Mouse (Mus musculus): ENCODE results near the gene B4galt5.

DNA sequence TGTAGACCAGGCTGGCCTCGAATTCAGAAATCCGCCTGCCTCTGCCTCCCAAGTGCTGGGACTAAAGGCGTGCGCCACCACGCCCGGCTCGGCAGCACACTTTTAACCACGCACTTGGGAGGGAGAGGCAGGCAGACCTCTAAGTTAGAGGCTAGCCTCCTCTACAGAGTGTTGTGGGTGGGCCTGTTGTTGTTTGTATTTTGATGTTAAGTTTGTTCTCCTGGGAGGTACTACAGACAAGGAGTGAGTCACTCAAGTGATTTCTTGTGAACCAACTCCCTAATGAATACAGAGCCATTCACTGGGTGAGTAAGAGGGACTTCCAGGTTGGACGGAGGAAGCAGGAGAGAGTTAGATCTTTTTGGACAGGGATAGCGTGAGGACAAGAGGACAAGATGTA, 82.8 kb downstream of the B4galt5 start:
- no peak for TF ChIP-seq POLR2A (IDR thresholded peaks at IDR 0.05; ENCODE audit: control insufficient read depth, low read depth, low read length)
- no peak for TF ChIP-seq CTCF (IDR thresholded peaks at IDR 0.05; ENCODE audit: control insufficient read depth, insufficient read depth, insufficient replicate concordance, low read depth, low read length)
